Mouse (Mus musculus) cerebellum, adult (tissue): Measurements from ENCODE around the gene Irs3.

Source experiments
- ATAC-seq: cut with Nextera tagmentation; 2 replicates; pipeline ENCODE4 v1.9.2; 2017; ENCODE audit warnings: mild to moderate bottlenecking, moderate library complexity, mixed read lengths; ENCODE audit not compliant: insufficient number of reproducible peaks, low FRiP score, low TSS enrichment

Gene Irs3

GRCm38 (mm10) chr5:137645652-137646091, at the start of gene Irs3:
TSS of gene Irs3 (minus strand) at chr5:137645714.
- ATAC-seq: no peak

GRCm38 (mm10) chr5:137694796-137695195, 49.3 kb upstream of the Irs3 start:
- no peak for ATAC-seq

- no peak for ATAC-seq
These were observed 46.4 kb upstream of the Irs3 start for GRCm38 (mm10) chr5:137691881-137692280.

- ATAC-seq: no peak
These were observed 45.0 kb upstream of the Irs3 start for GRCm38 (mm10) chr5:137690531-137690930.

GRCm38 (mm10) chr5:137689974-137690373, 44.5 kb upstream of the Irs3 start:
- ATAC-seq: no peak

GRCm38 (mm10) chr5:137686127-137686790, 40.7 kb upstream of the Irs3 start:
- no peak for ATAC-seq

- no peak for ATAC-seq
These were observed 40.1 kb upstream of the Irs3 start for GRCm38 (mm10) chr5:137685653-137686052.

- ATAC-seq: peak; percentile 99
These were observed 39.0 kb upstream of the Irs3 start, which contains the start of gene Agfg2 for GRCm38 (mm10) chr5:137684294-137685123. TSS of gene Agfg2 (minus strand) at chr5:137684726.

- ATAC-seq: no peak
These were observed 38.1 kb upstream of the Irs3 start for GRCm38 (mm10) chr5:137683388-137684293.

- no peak for ATAC-seq
These were observed 37.0 kb upstream of the Irs3 start for GRCm38 (mm10) chr5:137682526-137682925.

GRCm38 (mm10) chr5:137679726-137680125, 34.2 kb upstream of the Irs3 start:
- no peak for ATAC-seq

- no peak for ATAC-seq
These were observed 33.2 kb upstream of the Irs3 start for GRCm38 (mm10) chr5:137678736-137679135.

GRCm38 (mm10) chr5:137677859-137678258, 32.3 kb upstream of the Irs3 start:
- no peak for ATAC-seq

- ATAC-seq: no peak
These were observed 29.3 kb upstream of the Irs3 start for GRCm38 (mm10) chr5:137674786-137675185.

GRCm38 (mm10) chr5:137673015-137673414, 27.5 kb upstream of the Irs3 start:
- ATAC-seq: no peak

- no peak for ATAC-seq
These were observed 26.8 kb upstream of the Irs3 start for GRCm38 (mm10) chr5:137672361-137672760.

GRCm38 (mm10) chr5:137671443-137672240, 26.1 kb upstream of the Irs3 start:
- ATAC-seq: no peak

- ATAC-seq: no peak
These were observed 24.7 kb upstream of the Irs3 start for GRCm38 (mm10) chr5:137670240-137670639.

- no peak for ATAC-seq
These were observed 23.5 kb upstream of the Irs3 start for GRCm38 (mm10) chr5:137668971-137669370.

GRCm38 (mm10) chr5:137663057-137663456, 17.5 kb upstream of the Irs3 start:
- ATAC-seq: no peak
